Mouse (Mus musculus) spleen, postnatal 0 days (tissue): ENCODE measurements around the gene 2010106E10Rik. TPM values are rescaled to one million over a fixed set of nuclear protein-coding genes. Genes with fewer than 3 reads are reported as not detected.

Experiments
- polyA plus RNA-seq: library from polyadenylated mRNA; unstranded; fragments of >200 nt; fragmentation: Nextera tagmentation; extraction: Ambion mirVana; gene quantifications from 2 replicates; pipeline ENCODE4 v1.2.1, GENCODE M21; 2015

Gene 2010106E10Rik
- polyA plus RNA-seq: not detected in 2 replicates

GRCm38 (mm10) chrX:112494974-112495373 lies at the start of gene 2010106E10Rik:
2010106E10Rik (plus strand) TSS chrX:112495274.

GRCm38 (mm10) chrX:112600511-112601305 lies 105.6 kb downstream of the 2010106E10Rik start, which contains the start of gene Zfp711:
Zfp711 (plus strand) TSS chrX:112600526.

Other genes with a start within 250 kb of the 2010106E10Rik start
- gene Apool, start 183.9 kb upstream of the 2010106E10Rik start, polyA plus RNA-seq: 25.5 and 26.0 TPM in 2 replicates
- not detected in 2 replicates for gene Satl1, start 88.5 kb upstream of the 2010106E10Rik start, polyA plus RNA-seq
- gene Zfp711, start 105.3 kb downstream of the 2010106E10Rik start, polyA plus RNA-seq: 1.5 and 1.9 TPM in 2 replicates
- not detected in 2 replicates for gene Pof1b, start 203.4 kb downstream of the 2010106E10Rik start, polyA plus RNA-seq